Mouse (Mus musculus): ENCODE data around the gene Rara.

- TF ChIP-seq CTCF (IDR thresholded peaks at IDR 0.05; ENCODE audit: insufficient read depth, low read depth, low read length) (no peak), POLR2A (IDR thresholded peaks at IDR 0.05; ENCODE audit: insufficient read depth, low read depth, low read length) (no peak)
These were observed 26.3 kb downstream of the Rara start for GRCm38 (mm10) chr11:98953835-98954320.
